Mouse (Mus musculus) bone marrow, adult 2 months (tissue): ENCODE results near the gene BC107364. TPM values are rescaled to one million over a fixed set of nuclear protein-coding genes. Genes with fewer than 3 reads are reported as not detected.
"Not testable (repeated sequence)": the region's sequence is repeated elsewhere in the genome, so short reads cannot be mapped to it uniquely, and the experiment has no call there.

Source experiments
- H3K27ac ChIP-seq: fragments of 200-500 bp; 2 replicates; pipeline ENCODE4 v1.5.1; 2012; ENCODE audit warnings: low read depth, mild to moderate bottlenecking, control low read depth, inconsistent platforms, low read length; ENCODE audit not compliant: control insufficient read depth, poor library complexity, insufficient read depth
- H3K4me1 ChIP-seq: fragments of 200-500 bp; 2 replicates; pipeline ENCODE4 v1.6.1; 2011; ENCODE audit warnings: low read length; ENCODE audit not compliant: control insufficient read depth, insufficient read depth
- H3K4me3 ChIP-seq: fragments of 200-500 bp; replicated peaks from 2 replicates; pipeline ENCODE3; 2011; ENCODE audit warnings: mild to moderate bottlenecking, low read depth, low read length, control low read depth; ENCODE audit not compliant: control insufficient read depth
- CTCF ChIP-seq: fragments of 200-500 bp; IDR thresholded peaks from 2 replicates; pipeline ENCODE4 v1.5.1; 2011; ENCODE audit warnings: low read length, control low read depth; ENCODE audit not compliant: control insufficient read depth, insufficient read depth
- POLR2A ChIP-seq: fragments of 200-500 bp; IDR thresholded peaks from 2 replicates; pipeline ENCODE4 v1.6.1; 2011; ENCODE audit warnings: low read depth, mild to moderate bottlenecking, control low read depth, low read length, borderline replicate concordance; ENCODE audit not compliant: control insufficient read depth
- WGBS: fragments of 180-500 bp; shearing (Covaris S2); methylation state at CpG from one replicate; pipeline ENCODE4 v1.1.7; 2018; 5-methylcytosine and 5-hydroxymethylcytosine counted together
- polyA plus RNA-seq: library from polyadenylated mRNA; stranded (reverse); fragments of >200 nt; gene quantifications from 2 replicates; pipeline ENCODE4 v1.2.4, GENCODE M21; 2011; ENCODE audit warnings: low replicate concordance; ENCODE audit not compliant: missing spikeins, insufficient read depth, insufficient read length

The BC107364 gene
- polyA plus RNA-seq, 1 experiment = not detected

DNA sequence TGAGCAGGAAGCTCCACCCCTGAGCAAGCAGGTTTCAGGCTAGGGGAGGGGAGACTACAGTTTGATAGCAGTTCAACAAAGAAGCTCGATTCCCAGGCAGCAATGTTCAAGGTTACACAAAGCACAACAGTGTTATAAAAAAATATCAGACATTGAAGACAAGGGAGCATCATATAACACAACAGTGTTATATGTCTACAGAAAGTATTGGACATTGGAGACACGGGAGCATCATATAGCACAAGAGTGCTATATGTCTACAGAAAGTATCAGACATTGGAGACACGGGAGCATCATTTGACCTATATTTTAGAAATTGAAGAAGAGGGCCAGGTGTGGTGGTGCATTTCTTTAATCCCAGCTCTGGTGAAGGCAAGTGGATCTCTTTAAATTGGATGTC lies 25.0 kb upstream of the BC107364 start:
- no peak for TF ChIP-seq CTCF
- no peak for TF ChIP-seq POLR2A
- 51% methylated on average over 3 of the region's 3 CpGs for WGBS
- no peak overlapping the region for H3K4me3 ChIP-seq
- no peak overlapping the region for H3K27ac ChIP-seq
- no peaks in the 10 kb centered on the region for H3K4me1 ChIP-seq

GRCm38 (mm10) chr3:96474909-96475655 lies 23.0 kb upstream of the BC107364 start:
- H3K4me3 ChIP-seq = no peak overlapping the region
- WGBS = 6% methylated on average over 44 of the region's 44 CpGs
- TF ChIP-seq POLR2A (no peak), CTCF (no peak)
- H3K27ac ChIP-seq = no peak overlapping the region
- H3K4me1 ChIP-seq = no peaks in the 10 kb centered on the region

- not testable (repeated sequence) for H3K27ac ChIP-seq, H3K4me1 ChIP-seq, H3K4me3 ChIP-seq
- 68% methylated on average over 3 of the region's 3 CpGs for WGBS
Observed at GRCm38 (mm10) chr3:96473556-96473955, 21.4 kb upstream of the BC107364 start.

GRCm38 (mm10) chr3:96472066-96472465 lies 20.0 kb upstream of the BC107364 start:
- 80% methylated on average over 5 of the region's 5 CpGs for WGBS
- no peak overlapping the region for H3K4me3 ChIP-seq
- no peaks in the 10 kb centered on the region for H3K4me1 ChIP-seq
- TF ChIP-seq CTCF (no peak), POLR2A (no peak)
- no peak overlapping the region for H3K27ac ChIP-seq

- no peak for TF ChIP-seq CTCF
- TF ChIP-seq POLR2A = no peak
- WGBS = 73% methylated on average over 3 of the region's 3 CpGs
- Histone ChIP-seq H3K4me1 (no peaks in the 10 kb centered on the region; the same call in 1 of the 2 replicates), H3K27ac (no peak overlapping the region), H3K4me3 (no peak overlapping the region)
Observed at GRCm38 (mm10) chr3:96469626-96470025, 17.5 kb upstream of the BC107364 start.

GRCm38 (mm10) chr3:96468335-96468734 lies 16.2 kb upstream of the BC107364 start:
- not testable (repeated sequence) for H3K4me3 ChIP-seq, H3K27ac ChIP-seq, H3K4me1 ChIP-seq
- 80% methylated on average over 3 of the region's 3 CpGs for WGBS

GRCm38 (mm10) chr3:96467641-96468040 lies 15.5 kb upstream of the BC107364 start:
- no peak for TF ChIP-seq CTCF
- TF ChIP-seq POLR2A = no peak
- Histone ChIP-seq H3K4me1 (no peaks in the 10 kb centered on the region; the same call in 1 of the 2 replicates), H3K27ac (no peak overlapping the region), H3K4me3 (no peak overlapping the region)
- WGBS = 87% methylated on average over 8 of the region's 8 CpGs

GRCm38 (mm10) chr3:96463891-96464290 lies 11.8 kb upstream of the BC107364 start:
- TF ChIP-seq CTCF = no peak
- no peak for TF ChIP-seq POLR2A
- H3K4me1 ChIP-seq = no peaks in the 10 kb centered on the region; the same call in 1 of the 2 replicates
- WGBS = 83% methylated on average over 25 of the region's 25 CpGs
- H3K27ac ChIP-seq = no peak overlapping the region
- no peak overlapping the region for H3K4me3 ChIP-seq

- not testable (repeated sequence) for H3K4me3 ChIP-seq, H3K4me1 ChIP-seq, H3K27ac ChIP-seq
- WGBS = no CpG with 5 or more reads among the region's 19 CpGs
Observed at GRCm38 (mm10) chr3:96460568-96460870, 8.4 kb upstream of the BC107364 start.

DNA sequence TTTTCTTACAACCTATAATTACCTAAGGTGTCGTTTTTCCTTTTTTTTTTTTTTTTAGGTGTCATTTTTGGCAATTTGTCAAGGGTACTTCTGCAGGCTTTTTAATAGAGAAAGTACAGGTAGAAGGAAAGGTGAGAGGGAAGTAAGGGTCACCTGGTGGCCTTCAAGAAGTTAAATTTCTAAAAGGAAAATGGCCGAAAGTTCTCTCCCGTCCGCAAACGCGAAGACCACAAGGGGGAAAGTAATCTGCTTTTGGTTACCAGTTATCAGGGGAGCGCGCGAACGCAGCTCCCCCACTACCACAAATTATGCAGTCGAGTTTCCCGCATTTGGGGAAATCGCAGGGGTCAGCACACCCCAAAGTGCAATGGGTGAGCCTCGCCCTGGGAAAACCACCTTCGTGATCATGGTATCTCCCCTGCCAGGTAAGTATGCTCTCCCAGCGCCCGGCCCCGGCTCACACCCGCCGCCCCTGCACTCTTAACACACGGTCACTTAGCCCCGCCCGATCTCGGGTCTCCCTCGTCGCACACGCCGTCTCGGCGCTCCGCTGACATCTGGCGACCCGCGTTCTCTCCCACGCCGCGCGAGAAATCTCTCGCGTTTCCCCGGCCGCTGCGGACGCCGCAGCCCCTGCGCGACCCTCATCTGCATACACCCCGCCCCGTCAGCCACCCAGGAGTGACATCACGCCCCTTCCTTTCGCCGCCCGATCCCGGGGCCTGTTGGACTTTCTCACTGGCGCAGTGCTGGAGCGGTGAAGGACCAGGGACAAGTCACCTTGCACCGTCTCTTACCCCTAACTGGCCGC lies 7.9 kb upstream of the BC107364 start:
- 0% methylated on average over 1 of the region's 58 CpGs for WGBS
- H3K4me3 ChIP-seq, H3K27ac ChIP-seq, H3K4me1 ChIP-seq: not testable (repeated sequence)

- not testable (repeated sequence) for H3K4me1 ChIP-seq, H3K27ac ChIP-seq, H3K4me3 ChIP-seq
- WGBS = no CpG with 5 or more reads among the region's 48 CpGs
Observed at GRCm38 (mm10) chr3:96458886-96459439, 6.9 kb upstream of the BC107364 start.

- not testable (repeated sequence) for H3K27ac ChIP-seq, H3K4me3 ChIP-seq, H3K4me1 ChIP-seq
- no CpG with 5 or more reads among the region's 53 CpGs for WGBS
Observed at GRCm38 (mm10) chr3:96458008-96458407, 5.9 kb upstream of the BC107364 start.
